Mouse (Mus musculus): ENCODE results near the gene Garem2. TPM values are rescaled to one million over a fixed set of nuclear protein-coding genes. Genes with fewer than 3 reads are reported as not detected.

Gene Garem2
- polyA plus RNA-seq, 1 experiment, result 0.05 TPM

DNA sequence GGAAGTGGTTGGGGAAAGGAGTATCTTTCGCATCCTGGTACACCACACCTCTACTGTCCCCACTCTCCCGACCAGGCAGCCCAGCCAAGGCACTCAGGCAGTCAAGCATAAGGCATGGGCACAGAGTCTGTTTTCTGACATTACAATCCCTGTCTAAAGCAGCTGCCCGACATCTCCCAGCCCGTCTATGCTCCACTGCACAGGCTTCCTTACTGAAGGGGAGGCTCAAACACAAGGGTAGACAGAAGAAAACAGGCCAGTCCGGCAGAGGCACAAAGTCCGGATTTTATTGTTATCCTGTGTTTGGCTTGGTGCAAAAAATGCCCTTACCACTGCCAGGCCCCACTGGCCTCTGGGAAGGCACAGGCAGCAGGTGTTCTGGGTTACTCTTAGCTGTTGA is 14.2 kb downstream of the Garem2 start:
- no peak overlapping the region for H3K4me3 ChIP-seq (ENCODE audit: insufficient read depth, low read depth, low read length)
- 44% methylated on average over 6 of the region's 6 CpGs for WGBS
- peak; percentile 79 for DNase-seq
- H3K27me3 ChIP-seq (replicated peaks; ENCODE audit: control insufficient read depth, insufficient read depth, low read length), result no peaks in the 10 kb centered on the region
- H3K36me3 ChIP-seq (ENCODE audit: control insufficient read depth, insufficient read depth, low read length), result no peaks in the 10 kb centered on the region; the same call in 1 of the 2 replicates
- peaks cover 3% of the 10 kb centered on the region; the same call in 1 of the 2 replicates for H3K4me1 ChIP-seq (ENCODE audit: control insufficient read depth, insufficient read depth, low read length)
- H3K27ac ChIP-seq (ENCODE audit: insufficient read depth, low read depth, low read length), result no peak overlapping the region
- TF ChIP-seq POLR2A (IDR thresholded peaks at IDR 0.05; ENCODE audit: low read depth, low read length) (no peak), CTCF (conservative IDR thresholded peaks at IDR 0.05; ENCODE audit: insufficient read depth, insufficient read length, low read depth, low read length) (no peak)

DNA sequence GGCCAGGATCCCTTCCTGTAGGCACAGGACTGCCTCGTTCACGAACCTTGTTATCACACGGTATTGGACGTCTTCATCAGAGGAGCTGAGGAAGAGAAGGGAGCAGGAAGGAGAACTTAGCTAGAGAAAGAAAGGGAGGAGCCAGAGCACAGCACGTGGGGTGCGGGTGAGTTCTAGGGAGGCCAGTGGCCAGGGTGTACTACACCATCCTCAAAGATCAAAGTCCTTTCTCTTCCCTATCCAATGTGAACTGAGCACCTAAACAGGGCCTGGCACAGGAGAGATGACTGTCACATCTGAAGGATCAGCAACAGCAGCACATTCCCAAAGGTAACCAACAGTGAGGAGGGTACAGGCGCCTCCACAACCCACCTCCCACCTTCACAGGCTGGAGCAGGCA is 15.1 kb downstream of the Garem2 start:
- Histone ChIP-seq H3K4me3 (ENCODE audit: insufficient read depth, low read depth, low read length) (no peak overlapping the region), H3K27me3 (replicated peaks; ENCODE audit: control insufficient read depth, insufficient read depth, low read length) (no peaks in the 10 kb centered on the region), H3K27ac (ENCODE audit: insufficient read depth, low read depth, low read length) (no peak overlapping the region), H3K4me1 (ENCODE audit: control insufficient read depth, insufficient read depth, low read length) (peaks cover 3% of the 10 kb centered on the region; the same call in 1 of the 2 replicates), H3K36me3 (ENCODE audit: control insufficient read depth, insufficient read depth, low read length) (peaks cover 1% of the 10 kb centered on the region; the same call in 1 of the 2 replicates)
- no peak for TF ChIP-seq POLR2A (IDR thresholded peaks at IDR 0.05; ENCODE audit: low read depth, low read length)
- no peak for TF ChIP-seq CTCF (conservative IDR thresholded peaks at IDR 0.05; ENCODE audit: insufficient read depth, insufficient read length, low read depth, low read length)
- WGBS, result 59% methylated on average over 7 of the region's 7 CpGs
- DNase-seq, result peak; percentile 86

DNA sequence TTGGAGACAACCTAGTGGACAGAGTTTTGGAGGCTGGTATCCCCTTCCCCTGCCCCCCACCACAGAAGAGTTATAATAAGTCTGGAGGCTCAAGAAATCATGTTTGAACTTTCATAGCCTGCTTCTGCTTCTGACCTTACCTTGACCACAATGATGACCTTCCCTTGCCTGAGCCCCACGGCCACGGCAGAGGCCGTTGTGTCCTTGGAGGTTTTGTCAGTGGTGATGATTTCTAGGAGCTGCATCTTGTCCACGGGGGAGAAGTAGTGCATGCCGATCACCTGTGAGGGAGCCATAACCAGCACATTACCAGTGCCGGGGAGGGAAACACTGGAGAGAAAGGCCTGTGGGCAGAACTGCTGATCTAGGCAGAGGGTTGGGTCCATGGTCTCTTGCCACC is 17.5 kb downstream of the Garem2 start:
- Histone ChIP-seq H3K27me3 (replicated peaks; ENCODE audit: control insufficient read depth, insufficient read depth, low read length) (no peaks in the 10 kb centered on the region), H3K4me3 (ENCODE audit: insufficient read depth, low read depth, low read length) (no peak overlapping the region), H3K36me3 (ENCODE audit: control insufficient read depth, insufficient read depth, low read length) (peaks cover 3% of the 10 kb centered on the region; the same call in 1 of the 2 replicates), H3K4me1 (ENCODE audit: control insufficient read depth, insufficient read depth, low read length) (peaks cover 3% of the 10 kb centered on the region; the same call in 1 of the 2 replicates), H3K27ac (ENCODE audit: insufficient read depth, low read depth, low read length) (no peak overlapping the region)
- no peak for TF ChIP-seq CTCF (conservative IDR thresholded peaks at IDR 0.05; ENCODE audit: insufficient read depth, insufficient read length, low read depth, low read length)
- TF ChIP-seq POLR2A (IDR thresholded peaks at IDR 0.05; ENCODE audit: low read depth, low read length), result no peak
- 82% methylated on average over 6 of the region's 6 CpGs for WGBS
- no peak for DNase-seq

DNA sequence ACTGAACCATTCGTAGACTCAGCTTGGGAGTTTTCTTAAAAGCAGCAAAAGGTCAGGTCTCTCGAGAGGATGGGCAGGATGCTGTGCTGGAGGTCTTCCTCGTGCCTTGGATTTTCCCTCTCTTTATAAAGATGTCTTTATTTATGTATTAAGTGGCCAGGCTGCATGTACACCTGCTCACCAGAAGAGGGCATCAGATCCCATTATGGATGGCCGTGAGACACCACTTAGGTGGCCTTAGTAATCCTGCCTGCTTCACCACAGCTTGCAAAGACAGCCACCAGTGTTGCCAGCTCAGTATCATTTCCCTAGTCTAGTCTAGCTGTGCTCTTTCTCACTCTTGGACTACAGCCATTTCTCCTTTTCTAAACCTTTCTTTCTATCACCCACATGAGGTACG is 20.6 kb downstream of the Garem2 start:
- WGBS, result 42% methylated on average over 5 of the region's 5 CpGs
- H3K4me1 ChIP-seq (ENCODE audit: control insufficient read depth, insufficient read depth, low read length), result no peaks in the 10 kb centered on the region
- no peak overlapping the region for H3K27ac ChIP-seq (ENCODE audit: insufficient read depth, low read depth, low read length)
- TF ChIP-seq POLR2A (IDR thresholded peaks at IDR 0.05; ENCODE audit: low read depth, low read length), result no peak
- peak; percentile 82 for TF ChIP-seq CTCF (conservative IDR thresholded peaks at IDR 0.05; ENCODE audit: insufficient read depth, insufficient read length, low read depth, low read length)
- no peaks in the 10 kb centered on the region for H3K27me3 ChIP-seq (replicated peaks; ENCODE audit: control insufficient read depth, insufficient read depth, low read length)
- no peak overlapping the region for H3K4me3 ChIP-seq (ENCODE audit: insufficient read depth, low read depth, low read length)
- DNase-seq, result peak; percentile 49
- H3K36me3 ChIP-seq (ENCODE audit: control insufficient read depth, insufficient read depth, low read length), result peaks cover 3% of the 10 kb centered on the region; the same call in 1 of the 2 replicates

DNA sequence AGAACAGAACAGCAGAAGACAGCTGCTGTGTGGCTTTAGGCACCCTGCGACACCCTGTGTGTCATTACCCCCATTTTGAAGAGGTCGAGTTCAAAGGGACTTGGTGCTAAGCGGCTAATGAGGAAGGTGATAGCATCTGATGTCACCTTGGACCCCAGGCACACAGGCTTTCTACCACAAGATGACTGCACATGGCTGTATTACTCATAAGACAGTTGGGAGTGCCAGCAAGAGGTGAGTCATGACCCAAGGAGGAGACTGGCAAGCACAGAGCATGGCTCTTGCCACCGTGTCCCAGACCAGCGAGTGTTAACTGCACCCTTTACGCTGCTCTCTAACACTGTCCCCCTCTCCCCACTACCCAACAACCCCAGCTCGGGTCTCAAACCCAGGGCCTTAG is 21.8 kb downstream of the Garem2 start:
- no peak for DNase-seq
- TF ChIP-seq POLR2A (IDR thresholded peaks at IDR 0.05; ENCODE audit: low read depth, low read length), result no peak
- no peak for TF ChIP-seq CTCF (conservative IDR thresholded peaks at IDR 0.05; ENCODE audit: insufficient read depth, insufficient read length, low read depth, low read length)
- Histone ChIP-seq H3K27ac (ENCODE audit: insufficient read depth, low read depth, low read length) (no peak overlapping the region), H3K36me3 (ENCODE audit: control insufficient read depth, insufficient read depth, low read length) (peaks cover 3% of the 10 kb centered on the region; the same call in 1 of the 2 replicates), H3K4me3 (ENCODE audit: insufficient read depth, low read depth, low read length) (no peak overlapping the region), H3K27me3 (replicated peaks; ENCODE audit: control insufficient read depth, insufficient read depth, low read length) (no peaks in the 10 kb centered on the region), H3K4me1 (ENCODE audit: control insufficient read depth, insufficient read depth, low read length) (no peaks in the 10 kb centered on the region)
- WGBS, result 84% methylated on average over 7 of the region's 7 CpGs

DNA sequence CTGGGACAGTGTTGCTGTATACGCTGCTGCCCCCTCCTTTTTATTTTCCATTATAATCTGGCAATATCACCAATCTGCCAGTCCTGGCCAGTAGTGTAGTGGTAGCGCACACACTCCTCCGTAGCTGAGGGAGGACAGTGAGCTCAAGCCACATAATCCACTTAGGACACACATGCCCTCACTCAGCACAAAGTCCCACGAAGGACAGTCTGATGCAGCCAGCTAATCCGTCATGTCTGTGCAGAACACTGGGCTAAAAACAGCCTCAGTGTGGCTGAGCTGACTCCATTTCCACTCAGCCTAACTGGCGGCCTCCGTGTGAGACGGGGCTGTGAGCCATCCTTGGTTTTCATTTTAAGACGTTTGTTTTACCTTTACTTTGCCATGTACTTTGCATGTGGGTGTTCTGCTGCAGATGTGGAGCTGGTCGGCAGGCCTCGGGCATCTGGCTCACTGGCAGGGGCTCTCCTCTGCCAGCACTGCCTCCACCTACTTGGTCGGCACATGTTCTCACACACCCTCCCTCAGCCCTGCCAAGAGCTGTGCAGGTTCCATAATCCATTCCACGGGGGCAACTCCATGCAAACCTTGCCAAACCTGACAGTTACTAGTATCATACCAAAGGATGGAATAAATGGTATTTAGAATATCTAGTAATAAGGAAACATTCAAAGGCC is 23.1 kb downstream of the Garem2 start:
- no peaks in the 10 kb centered on the region for H3K27me3 ChIP-seq (replicated peaks; ENCODE audit: control insufficient read depth, insufficient read depth, low read length)
- TF ChIP-seq CTCF (conservative IDR thresholded peaks at IDR 0.05; ENCODE audit: insufficient read depth, insufficient read length, low read depth, low read length) (no peak), POLR2A (IDR thresholded peaks at IDR 0.05; ENCODE audit: low read depth, low read length) (no peak)
- H3K36me3 ChIP-seq (ENCODE audit: control insufficient read depth, insufficient read depth, low read length), result peaks cover 3% of the 10 kb centered on the region
- no peak for DNase-seq
- 91% methylated on average over 13 of the region's 13 CpGs for WGBS
- no peak overlapping the region for H3K27ac ChIP-seq (ENCODE audit: insufficient read depth, low read depth, low read length)
- H3K4me1 ChIP-seq (ENCODE audit: control insufficient read depth, insufficient read depth, low read length), result no peaks in the 10 kb centered on the region
- H3K4me3 ChIP-seq (ENCODE audit: insufficient read depth, low read depth, low read length), result no peak overlapping the region

DNA sequence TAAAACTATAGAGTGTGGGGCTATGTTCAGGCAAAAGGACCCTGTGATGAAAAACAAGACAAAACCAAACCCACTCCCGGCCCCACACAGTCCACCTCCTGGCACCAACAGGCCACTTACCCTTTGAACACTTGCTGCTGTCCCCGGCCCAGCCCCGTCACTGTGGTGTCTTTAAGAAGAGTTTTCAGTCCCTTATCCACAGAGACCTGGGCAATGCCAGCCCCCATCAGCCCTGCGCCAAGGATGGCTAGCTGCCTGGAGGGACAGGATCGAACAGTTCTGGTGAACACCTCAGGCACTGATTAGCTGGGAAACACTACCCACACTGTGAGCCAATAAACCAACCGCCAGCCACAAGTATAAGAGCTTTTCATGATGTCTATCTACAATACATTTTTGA is 23.7 kb downstream of the Garem2 start:
- Histone ChIP-seq H3K4me1 (ENCODE audit: control insufficient read depth, insufficient read depth, low read length) (no peaks in the 10 kb centered on the region), H3K36me3 (ENCODE audit: control insufficient read depth, insufficient read depth, low read length) (peaks cover 3% of the 10 kb centered on the region), H3K27me3 (replicated peaks; ENCODE audit: control insufficient read depth, insufficient read depth, low read length) (no peaks in the 10 kb centered on the region), H3K27ac (ENCODE audit: insufficient read depth, low read depth, low read length) (no peak overlapping the region), H3K4me3 (ENCODE audit: insufficient read depth, low read depth, low read length) (no peak overlapping the region)
- TF ChIP-seq CTCF (conservative IDR thresholded peaks at IDR 0.05; ENCODE audit: insufficient read depth, insufficient read length, low read depth, low read length) (no peak), POLR2A (IDR thresholded peaks at IDR 0.05; ENCODE audit: low read depth, low read length) (no peak)
- DNase-seq, result no peak
- WGBS, result 93% methylated on average over 6 of the region's 6 CpGs

Data from kidney, adult 2 months (tissue).